Mouse (Mus musculus) limb, embryonic 10.5 days (tissue): ENCODE results near the gene Sdf4. TPM values are rescaled to one million over a fixed set of nuclear protein-coding genes. Genes with fewer than 3 reads are reported as not detected.
A peak's percentile ranks its signal among the peaks of the same experiment; 100 is the strongest.

Experiments
- DNase-seq: peaks from one replicate; pipeline ENCODE4 v3.0.0-alpha.2; 2017; ENCODE audit warnings: low spot score
- H3K27ac ChIP-seq: fragments of 300-500 bp; sonication (generic); 2 replicates; pipeline ENCODE4 v1.5.1; 2016; ENCODE audit warnings: mild to moderate bottlenecking
- H3K27me3 ChIP-seq: fragments of 300-500 bp; sonication (generic); 2 replicates; pipeline ENCODE4 v1.6.1; 2016; ENCODE audit warnings: low read depth, mild to moderate bottlenecking; ENCODE audit not compliant: poor library complexity, severe bottlenecking
- H3K36me3 ChIP-seq: fragments of 300-500 bp; sonication (generic); 2 replicates; pipeline ENCODE4 v1.6.1; 2016; ENCODE audit warnings: mild to moderate bottlenecking, moderate library complexity
- H3K4me1 ChIP-seq: fragments of 300-500 bp; sonication (generic); 2 replicates; pipeline ENCODE4 v1.6.1; 2016
- H3K4me3 ChIP-seq: fragments of 300-500 bp; sonication (generic); 2 replicates; pipeline ENCODE4 v1.5.1; 2016; ENCODE audit warnings: mild to moderate bottlenecking, moderate library complexity
- H3K9me3 ChIP-seq: fragments of 300-500 bp; sonication (generic); replicated peaks from 2 replicates; pipeline ENCODE4 v1.6.1; 2016; ENCODE audit warnings: mild to moderate bottlenecking
- WGBS: fragments of 180-500 bp; shearing (Covaris S2); methylation state at CpG from one replicate; pipeline ENCODE4 v1.1.7; 2016; 5-methylcytosine and 5-hydroxymethylcytosine counted together
- polyA plus RNA-seq: library from polyadenylated mRNA; unstranded; fragments of >200 nt; fragmentation: Nextera tagmentation; extraction: Ambion mirVana; gene quantifications from 2 replicates; pipeline ENCODE4 v1.2.1, GENCODE M21; 2016

The Sdf4 gene
- polyA plus RNA-seq, 1 experiment from 2014 or later = 149 TPM

DNA sequence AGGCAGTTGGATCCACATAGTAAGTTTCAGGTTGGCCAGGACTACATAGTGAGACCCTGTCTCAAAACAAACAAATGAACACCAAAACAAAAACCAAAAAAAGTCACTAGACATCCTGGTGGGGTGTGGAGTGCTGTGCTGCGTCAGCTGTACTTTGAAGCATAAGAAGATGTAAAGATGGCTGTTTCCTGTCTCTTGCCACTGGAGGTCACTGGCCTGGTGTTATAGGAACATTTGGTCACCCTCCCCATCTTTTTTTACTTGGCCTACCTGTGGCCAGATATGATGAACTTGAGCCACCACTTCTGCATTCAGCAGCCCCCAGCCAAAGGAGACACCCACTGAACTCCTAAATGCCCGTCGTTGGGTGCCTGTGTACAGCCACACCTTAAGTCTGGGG, 28.7 kb downstream of the Sdf4 start:
- Histone ChIP-seq H3K9me3 (no peaks in the 10 kb centered on the region), H3K27me3 (no peaks in the 10 kb centered on the region), H3K36me3 (peaks cover 26% of the 10 kb centered on the region), H3K4me1 (no peaks in the 10 kb centered on the region), H3K4me3 (no peak overlapping the region), H3K27ac (no peak overlapping the region)
- no peak for DNase-seq
- 67% methylated on average over 3 of the region's 3 CpGs for WGBS

GRCm38 (mm10) chr4:156021942-156022419, 29.3 kb downstream of the Sdf4 start:
- Histone ChIP-seq H3K36me3 (peaks cover 30% of the 10 kb centered on the region), H3K27me3 (no peaks in the 10 kb centered on the region), H3K4me1 (no peaks in the 10 kb centered on the region), H3K4me3 (no peak overlapping the region), H3K9me3 (no peaks in the 10 kb centered on the region), H3K27ac (no peak overlapping the region)
- no peak for DNase-seq
- WGBS = 67% methylated on average over 9 of the region's 9 CpGs

- WGBS = 81% methylated on average over 9 of the region's 9 CpGs
- DNase-seq = no peak
These were observed 30.8 kb downstream of the Sdf4 start for GRCm38 (mm10) chr4:156023520-156023919.

GRCm38 (mm10) chr4:156024184-156024583, 31.5 kb downstream of the Sdf4 start:
- no peak overlapping the region for H3K4me3 ChIP-seq
- no peaks in the 10 kb centered on the region for H3K27me3 ChIP-seq
- H3K27ac ChIP-seq = no peak overlapping the region
- H3K9me3 ChIP-seq = no peaks in the 10 kb centered on the region
- H3K36me3 ChIP-seq = peaks cover 49% of the 10 kb centered on the region
- DNase-seq = no peak
- H3K4me1 ChIP-seq = no peaks in the 10 kb centered on the region
- WGBS = 93% methylated on average over 7 of the region's 7 CpGs

More at GRCm38 (mm10) chr4:156023520-156023919, 30.8 kb downstream of the Sdf4 start:
- no peaks in the 10 kb centered on the region for H3K27me3 ChIP-seq
- H3K27ac ChIP-seq = no peak overlapping the region
- H3K9me3 ChIP-seq = no peaks in the 10 kb centered on the region
- no peaks in the 10 kb centered on the region for H3K4me1 ChIP-seq
- peaks cover 45% of the 10 kb centered on the region for H3K36me3 ChIP-seq
- H3K4me3 ChIP-seq = no peak overlapping the region

- Histone ChIP-seq H3K27me3 (no peaks in the 10 kb centered on the region), H3K4me3 (no peak within 1 kb of the TSS), H3K4me1 (peaks cover 10% of the 10 kb centered on the region), H3K36me3 (peaks cover 50% of the 10 kb centered on the region), H3K27ac (no peak within 1 kb of the TSS), H3K9me3 (no peaks in the 10 kb centered on the region)
- 59% methylated on average over 4 of the region's 4 CpGs for WGBS
- DNase-seq = no peak
These were observed 33.3 kb downstream of the Sdf4 start, which contains the start of gene Tnfrsf18 for GRCm38 (mm10) chr4:156026013-156026412. Gene Tnfrsf18, plus strand, starts transcription at chr4:156026164.

DNA sequence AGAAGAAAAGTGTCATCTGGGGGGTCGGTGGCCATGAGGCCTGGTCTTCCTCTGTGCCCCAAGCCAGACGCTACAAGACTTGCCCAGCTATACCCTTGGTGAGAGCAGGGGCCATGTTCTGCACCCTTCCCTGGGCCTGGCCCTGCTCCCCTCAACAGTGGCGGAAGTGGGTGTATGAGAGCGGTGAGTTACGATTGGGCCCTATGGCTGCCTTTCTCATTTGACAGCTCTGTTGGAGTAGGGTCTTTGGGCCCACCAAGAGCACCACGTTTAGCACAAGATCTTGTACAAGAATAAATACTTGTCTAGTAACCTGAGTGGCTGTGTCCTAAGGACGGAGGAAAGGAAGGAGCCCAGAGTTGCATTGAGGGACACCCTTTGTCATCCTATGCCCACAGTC, 35.9 kb downstream of the Sdf4 start:
- no peaks in the 10 kb centered on the region for H3K27me3 ChIP-seq
- peaks cover 44% of the 10 kb centered on the region for H3K36me3 ChIP-seq
- 92% methylated on average over 7 of the region's 7 CpGs for WGBS
- no peaks in the 10 kb centered on the region for H3K9me3 ChIP-seq
- peaks cover 33% of the 10 kb centered on the region for H3K4me1 ChIP-seq
- no peak overlapping the region for H3K27ac ChIP-seq
- no peak overlapping the region for H3K4me3 ChIP-seq
- DNase-seq = no peak

DNA sequence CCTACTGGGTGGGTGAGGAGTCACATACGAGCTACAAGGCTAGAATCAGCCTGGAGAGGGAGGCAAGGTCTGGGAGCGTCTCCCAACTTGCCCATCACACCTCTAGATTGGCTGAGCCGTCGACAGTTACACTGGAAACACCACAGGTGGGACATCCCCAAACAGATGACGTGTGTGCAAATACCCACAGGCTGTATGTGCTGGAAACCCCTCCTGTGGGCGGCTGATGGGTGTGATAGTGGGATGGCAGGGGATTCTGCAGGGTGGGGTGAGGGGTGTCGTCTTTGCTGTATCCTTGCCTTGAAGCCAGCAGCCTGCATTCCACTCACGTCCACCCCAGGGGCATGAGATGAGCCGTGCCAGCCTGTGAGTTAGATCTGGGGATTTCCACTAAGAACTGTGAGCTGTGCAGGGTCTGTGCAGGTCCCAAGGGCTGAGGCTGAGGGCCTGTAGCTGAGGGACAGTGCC, 38.0 kb downstream of the Sdf4 start:
- Histone ChIP-seq H3K9me3 (no peaks in the 10 kb centered on the region), H3K27ac (peak overlapping the region; percentile 90), H3K4me1 (peaks cover 46% of the 10 kb centered on the region), H3K27me3 (peaks cover 20% of the 10 kb centered on the region), H3K4me3 (peak overlapping the region; percentile 63), H3K36me3 (peaks cover 40% of the 10 kb centered on the region)
- WGBS = 68% methylated on average over 9 of the region's 9 CpGs
- DNase-seq = no peak

DNA sequence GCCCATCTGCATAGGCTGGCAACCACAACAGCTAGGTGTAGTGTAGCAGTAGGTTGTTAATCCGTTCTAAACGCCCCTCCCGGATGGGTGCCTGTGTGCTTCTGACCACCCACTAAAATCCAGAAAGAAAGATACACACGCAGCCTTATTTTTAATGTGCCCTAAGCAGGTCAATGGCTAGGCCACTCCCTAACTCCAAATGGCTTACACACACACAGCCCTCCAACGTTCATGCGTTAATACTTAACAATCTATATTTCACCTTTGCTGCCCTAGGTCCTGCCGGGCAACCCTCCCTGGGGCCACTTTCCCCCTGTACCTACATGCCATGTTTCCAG, 38.6 kb downstream of the Sdf4 start:
- Histone ChIP-seq H3K36me3 (peaks cover 35% of the 10 kb centered on the region), H3K4me1 (peaks cover 51% of the 10 kb centered on the region), H3K9me3 (no peaks in the 10 kb centered on the region), H3K4me3 (peak overlapping the region; percentile 63), H3K27me3 (peaks cover 25% of the 10 kb centered on the region), H3K27ac (peak overlapping the region; percentile 90)
- no peak for DNase-seq
- 5% methylated on average over 7 of the region's 7 CpGs for WGBS

DNA sequence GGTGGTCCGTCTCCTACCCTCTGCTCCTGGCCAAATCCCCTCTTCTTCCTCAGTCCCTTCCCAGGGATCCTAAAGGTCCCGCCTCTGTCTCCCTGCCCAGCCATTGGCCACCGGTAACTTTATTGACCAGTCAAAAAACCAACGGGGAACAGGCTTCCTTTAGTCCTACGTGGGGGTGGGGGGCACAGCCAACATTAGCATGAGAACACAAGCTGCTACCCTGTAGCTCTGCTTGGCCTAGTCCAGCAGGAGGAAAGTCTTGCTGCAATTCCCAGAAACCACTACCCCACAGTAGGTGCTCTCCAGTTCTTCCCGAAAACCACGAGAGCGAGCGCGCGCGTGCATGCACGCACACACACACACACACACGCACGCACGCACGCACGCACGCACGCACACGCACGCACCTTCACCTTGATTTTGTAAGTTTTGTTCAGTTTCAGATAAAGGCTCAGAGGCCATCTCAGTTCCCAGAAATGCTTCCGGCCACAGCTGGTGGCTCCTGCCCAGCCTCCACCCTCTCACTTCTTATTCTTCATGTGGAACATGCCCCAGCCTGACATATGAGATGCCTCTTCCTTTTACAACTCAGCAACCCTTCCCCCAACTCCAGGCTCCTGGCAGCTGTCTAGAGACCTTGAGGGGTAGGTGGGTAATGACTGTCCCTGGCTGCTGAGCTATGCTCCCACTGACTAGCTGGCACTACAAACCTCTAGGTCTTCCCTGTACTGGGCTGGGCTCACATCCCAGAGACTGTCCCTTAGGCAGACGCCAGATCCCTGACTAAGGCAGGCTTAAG, 39.1 kb downstream of the Sdf4 start:
- Histone ChIP-seq H3K4me1 (peaks cover 51% of the 10 kb centered on the region), H3K27ac (peak overlapping the region; percentile 90), H3K4me3 (peak overlapping the region; percentile 63), H3K27me3 (peaks cover 30% of the 10 kb centered on the region), H3K36me3 (peaks cover 29% of the 10 kb centered on the region), H3K9me3 (no peaks in the 10 kb centered on the region)
- WGBS = 2% methylated on average over 24 of the region's 24 CpGs
- DNase-seq = peak; percentile 82

- peaks cover 51% of the 10 kb centered on the region for H3K4me1 ChIP-seq
- peak overlapping the region; percentile 90 for H3K27ac ChIP-seq
- no peak for DNase-seq
- peaks cover 18% of the 10 kb centered on the region for H3K36me3 ChIP-seq
- H3K27me3 ChIP-seq = peaks cover 30% of the 10 kb centered on the region
- WGBS = 89% methylated on average over 4 of the region's 4 CpGs
- peak overlapping the region; percentile 63; the same call in 1 of the 2 replicates for H3K4me3 ChIP-seq
- no peaks in the 10 kb centered on the region for H3K9me3 ChIP-seq
These were observed 40.2 kb downstream of the Sdf4 start for GRCm38 (mm10) chr4:156032856-156033255.

- peaks cover 30% of the 10 kb centered on the region for H3K27me3 ChIP-seq
- DNase-seq = peak; percentile 52
- H3K9me3 ChIP-seq = no peaks in the 10 kb centered on the region
- peaks cover 51% of the 10 kb centered on the region for H3K4me1 ChIP-seq
- WGBS = 53% methylated on average over 6 of the region's 6 CpGs
- H3K4me3 ChIP-seq = no peak overlapping the region
- H3K27ac ChIP-seq = no peak overlapping the region
- peaks cover 11% of the 10 kb centered on the region for H3K36me3 ChIP-seq
These were observed 40.9 kb downstream of the Sdf4 start for GRCm38 (mm10) chr4:156033476-156034119.

DNA sequence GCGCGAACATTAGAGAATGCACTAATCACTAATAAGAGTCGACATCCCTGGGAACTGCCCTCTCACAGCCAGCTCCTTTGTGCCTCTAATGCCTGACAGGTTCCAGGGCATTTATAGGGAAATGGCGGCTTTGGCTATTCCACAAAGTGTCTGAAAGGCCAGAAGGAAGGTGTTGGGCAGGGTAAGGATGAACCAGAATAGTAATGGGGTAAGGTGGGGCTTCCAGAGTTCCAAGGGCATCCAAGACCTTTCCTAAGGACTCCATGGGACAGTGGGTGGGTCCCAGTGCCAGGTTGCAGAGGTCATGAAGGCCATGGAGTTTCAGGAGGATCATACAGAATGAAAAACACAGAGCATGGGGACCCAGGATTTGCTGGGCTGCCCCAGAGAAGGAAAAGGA, 41.6 kb downstream of the Sdf4 start:
- DNase-seq = no peak

GRCm38 (mm10) chr4:156034901-156035300, 42.2 kb downstream of the Sdf4 start:
- WGBS = 4% methylated on average over 25 of the region's 25 CpGs
- H3K4me1 ChIP-seq = peaks cover 51% of the 10 kb centered on the region
- peaks cover 30% of the 10 kb centered on the region for H3K27me3 ChIP-seq
- no peaks in the 10 kb centered on the region for H3K9me3 ChIP-seq
- H3K36me3 ChIP-seq = peaks cover 4% of the 10 kb centered on the region; the same call in 1 of the 2 replicates
- peak; percentile 54 for DNase-seq
- 0 out of 2 replicates have a peak overlapping the region, but pooled peaks have one; percentile 9 for H3K27ac ChIP-seq
- H3K4me3 ChIP-seq = peak overlapping the region; percentile 40

More for the DNA sequence above, 41.6 kb downstream of the Sdf4 start:
- H3K9me3 ChIP-seq = no peaks in the 10 kb centered on the region
- peaks cover 30% of the 10 kb centered on the region for H3K27me3 ChIP-seq
- peak overlapping the region; percentile 40; the same call in 1 of the 2 replicates for H3K4me3 ChIP-seq
- peaks cover 7% of the 10 kb centered on the region for H3K36me3 ChIP-seq
- H3K4me1 ChIP-seq = peaks cover 51% of the 10 kb centered on the region
- H3K27ac ChIP-seq = 0 out of 2 replicates have a peak overlapping the region, but pooled peaks have one; percentile 9
- 64% methylated on average over 4 of the region's 4 CpGs for WGBS
